8 mouse cellular contexts compared by ENCODE assay signal in the genomic region with DNA sequence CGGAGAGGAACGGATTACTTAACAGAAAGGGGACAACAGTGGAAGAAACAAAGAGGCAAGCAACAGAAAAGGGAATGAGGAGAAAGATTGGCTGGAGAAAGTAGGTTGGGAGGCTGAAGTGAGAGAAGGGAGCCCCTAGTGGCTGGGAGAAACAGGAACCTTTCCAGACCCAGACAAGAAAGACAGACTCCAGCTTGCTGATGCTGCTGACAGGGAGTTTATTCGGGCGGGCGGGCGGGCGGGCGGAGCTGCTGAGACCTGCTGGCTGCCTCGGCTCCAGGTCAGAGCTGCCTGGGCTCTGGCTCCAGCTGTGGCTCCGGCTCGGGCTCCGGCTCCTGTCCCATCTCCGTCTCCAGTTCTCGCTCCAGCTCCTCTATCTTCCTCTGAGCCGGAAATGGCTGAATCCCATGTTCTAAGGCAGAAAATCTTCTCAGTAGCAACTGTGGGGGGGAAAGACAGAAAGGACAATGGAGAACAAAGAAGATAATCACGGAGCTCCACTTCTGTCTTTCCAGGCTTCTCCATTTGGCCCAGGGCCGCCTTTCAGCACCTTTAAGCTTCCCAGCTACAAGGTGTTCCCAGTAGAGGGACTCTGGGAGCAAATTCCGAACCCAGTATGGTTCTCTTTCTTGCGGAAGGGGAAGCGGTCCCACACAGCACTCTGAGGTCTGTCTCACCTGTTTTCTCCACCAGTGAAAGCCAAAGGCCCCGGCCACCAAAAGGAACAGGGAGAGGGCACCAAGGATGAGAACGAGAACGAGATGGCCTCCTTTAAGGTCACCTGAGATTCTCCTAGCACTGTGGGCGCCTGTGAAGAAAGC. TPM values are rescaled to one million over a fixed set of nuclear protein-coding genes. Genes with fewer than 3 reads are reported as not detected.
DNase-seq lines count a peak whose midpoint lies in the region; ATAC-seq and TF ChIP-seq lines count a peak whose summit lies in the region.

No protein-coding gene starts in this region.

- WGBS in embryonic facial prominence, embryonic 13.5 days = 7% methylated on average over 24 of the region's 24 CpGs
- 9% methylated on average over 23 of the region's 24 CpGs for WGBS in limb, embryonic 14.5 days
- 5% methylated on average over 24 of the region's 24 CpGs for WGBS in midbrain, embryonic 15.5 days

- H3K27me3 ChIP-seq in C2C12 (ENCODE audit: control insufficient read depth, insufficient read depth, insufficient read length) = no peaks in the 10 kb centered on the region
- H3K27me3 ChIP-seq in embryonic facial prominence, embryonic 13.5 days = 0 out of 2 replicates have a peak, but pooled peaks cover 4% of the 10 kb centered on the region
- H3K27me3 ChIP-seq in limb, embryonic 14.5 days (ENCODE audit: control insufficient read depth, insufficient read depth, low read length) = no peaks in the 10 kb centered on the region
- 0 out of 2 replicates have a peak, but pooled peaks cover 2% of the 10 kb centered on the region for H3K27me3 ChIP-seq in midbrain, embryonic 15.5 days (replicated peaks)
- H3K27me3 ChIP-seq in testis, adult 2 months (ENCODE audit: control insufficient read depth, insufficient read depth, low read length) = no peaks in the 10 kb centered on the region

- TF ChIP-seq POLR2A in limb, embryonic 14.5 days (IDR thresholded peaks at IDR 0.05; ENCODE audit: borderline replicate concordance, extremely low read depth, insufficient read depth, insufficient read length) = peak; percentile 72; the same call in 1 of the 2 replicates
- TF ChIP-seq POLR2A in testis, adult 2 months (IDR thresholded peaks at IDR 0.05; ENCODE audit: control insufficient read depth, low read depth, low read length) = no peak

- H3K79me3 ChIP-seq in C2C12 (ENCODE audit: low read depth) = no peaks in the 10 kb centered on the region

- H3K4me1 ChIP-seq in embryonic facial prominence, embryonic 13.5 days = peaks cover 16% of the 10 kb centered on the region
- H3K4me1 ChIP-seq in limb, embryonic 14.5 days (ENCODE audit: control insufficient read depth, insufficient read depth, low read length) = peaks cover 11% of the 10 kb centered on the region; the same call in 1 of the 2 replicates
- H3K4me1 ChIP-seq in midbrain, embryonic 15.5 days = peaks cover 27% of the 10 kb centered on the region
- peaks cover 19% of the 10 kb centered on the region for H3K4me1 ChIP-seq in testis, adult 2 months (ENCODE audit: control insufficient read depth, insufficient read depth, low read length)

- H3K36me3 ChIP-seq in C2C12 (ENCODE audit: control insufficient read depth, insufficient read depth) = no peaks in the 10 kb centered on the region
- H3K36me3 ChIP-seq in embryonic facial prominence, embryonic 13.5 days = no peaks in the 10 kb centered on the region
- H3K36me3 ChIP-seq in limb, embryonic 14.5 days (ENCODE audit: control insufficient read depth, insufficient read depth, low read length) = no peaks in the 10 kb centered on the region
- no peaks in the 10 kb centered on the region for H3K36me3 ChIP-seq in midbrain, embryonic 15.5 days (replicated peaks)
- H3K36me3 ChIP-seq in testis, adult 2 months (ENCODE audit: control insufficient read depth, insufficient read depth, low read length) = no peaks in the 10 kb centered on the region

- no peaks in the 10 kb centered on the region for H3K79me2 ChIP-seq in C2C12 (ENCODE audit: control insufficient read depth, insufficient read depth)

- H3K4me2 ChIP-seq in embryonic facial prominence, embryonic 13.5 days = peak overlapping the region; percentile 81
- peak overlapping the region; percentile 78 for H3K4me2 ChIP-seq in limb, embryonic 14.5 days (replicated peaks; ENCODE audit: low read depth, low read length, severe bottlenecking)
- peak overlapping the region; percentile 64 for H3K4me2 ChIP-seq in midbrain, embryonic 15.5 days

- H3ac ChIP-seq in C2C12 (ENCODE audit: control insufficient read depth, insufficient read length, low read depth) = peak overlapping the region; percentile 65

- DNase-seq in adrenal gland, postnatal 36 days = peak; percentile 51 to 82
- peak; percentile 84 for DNase-seq in heart, adult 8-10 months (ENCODE audit: low spot score)
- peak; percentile 89 for DNase-seq in kidney, adult 9 months
- peak; percentile 85 for DNase-seq in limb, embryonic 14.5 days (ENCODE audit: low spot score)

- no peaks in the 10 kb centered on the region for H3K9me3 ChIP-seq in embryonic facial prominence, embryonic 13.5 days
- no peaks in the 10 kb centered on the region for H3K9me3 ChIP-seq in limb, embryonic 14.5 days (ENCODE audit: control insufficient read depth, low read length)
- no peaks in the 10 kb centered on the region for H3K9me3 ChIP-seq in midbrain, embryonic 15.5 days

- H3K27ac ChIP-seq in embryonic facial prominence, embryonic 13.5 days = peak overlapping the region; percentile 99
- peak overlapping the region; percentile 99 for H3K27ac ChIP-seq in limb, embryonic 14.5 days (replicated peaks; ENCODE audit: low read depth, low read length)
- peak overlapping the region; percentile 98 for H3K27ac ChIP-seq in midbrain, embryonic 15.5 days
- peak overlapping the region; percentile 86 for H3K27ac ChIP-seq in testis, adult 2 months (ENCODE audit: control insufficient read depth, insufficient read depth, low read depth, low read length)

- peak; percentile 71 for ATAC-seq in embryonic facial prominence, embryonic 13.5 days (ENCODE audit: insufficient number of reproducible peaks, insufficient read depth, low FRiP score, low TSS enrichment, low read depth)
- ATAC-seq in limb, embryonic 14.5 days (ENCODE audit: low FRiP score, low read depth) = peak; percentile 83
- peak; percentile 82 for ATAC-seq in midbrain, embryonic 15.5 days (replicated peaks)

- peak overlapping the region; percentile 30 for H3K4me3 ChIP-seq in C2C12 (ENCODE audit: insufficient read depth, poor library complexity, severe bottlenecking)
- H3K4me3 ChIP-seq in embryonic facial prominence, embryonic 13.5 days = peak overlapping the region; percentile 51
- peak overlapping the region; percentile 48 for H3K4me3 ChIP-seq in limb, embryonic 14.5 days (replicated peaks; ENCODE audit: low read length)
- peak overlapping the region; percentile 35 for H3K4me3 ChIP-seq in midbrain, embryonic 15.5 days
- peak overlapping the region; percentile 73 for H3K4me3 ChIP-seq in testis, adult 2 months (ENCODE audit: control insufficient read depth, low read depth, low read length)

- peak overlapping the region; percentile 80 for H3K9ac ChIP-seq in embryonic facial prominence, embryonic 13.5 days
- H3K9ac ChIP-seq in limb, embryonic 14.5 days (ENCODE audit: low read depth, low read length, severe bottlenecking) = peak overlapping the region; percentile 74
- peak overlapping the region; percentile 58 for H3K9ac ChIP-seq in midbrain, embryonic 15.5 days

- TF ChIP-seq CTCF in C2C12 (IDR thresholded peaks at IDR 0.05; ENCODE audit: control insufficient read depth, insufficient read depth, insufficient read length) = peak; percentile 54
- TF ChIP-seq CTCF in testis, adult 2 months (IDR thresholded peaks at IDR 0.05; ENCODE audit: control insufficient read depth, insufficient read depth, insufficient replicate concordance, low read depth, low read length) = no peak

RNA-seq across cellular contexts. Expression of a gene that starts 7.1 kb away (rescaled TPM):
- polyA plus RNA-seq in C2C12 (2012; fragmentation: generic; extraction: Trizol) = 0.44 TPM
- total RNA-seq in adrenal gland, postnatal 36 days (2021) = 1 to 10 TPM; 1.0 to 1.3 TPM
- 2.9 and 3.7 TPM in 2 replicates for polyA plus RNA-seq in embryonic facial prominence, embryonic 13.5 days (2015; fragmentation: Nextera tagmentation; extraction: Ambion mirVana)
- under 1 TPM in 2 of 4 experiments, not detected in 2; 0.24 to 0.75 TPM for total RNA-seq in heart, adult 8-10 months (2022)
- polyA plus RNA-seq in limb, embryonic 14.5 days (2012; rRNA removed) = 2.3 and 3.2 TPM in 2 replicates
- polyA plus RNA-seq in limb, embryonic 14.5 days (2014; fragmentation: Nextera tagmentation; extraction: Ambion mirVana) = 2.0 and 2.6 TPM in 2 replicates
- 2.8 and 3.2 TPM in 2 replicates for polyA plus RNA-seq in midbrain, embryonic 15.5 days (2015; fragmentation: Nextera tagmentation; extraction: Ambion mirVana)
- 0.11 and 0.12 TPM in 2 replicates for polyA plus RNA-seq in testis, adult 2 months (2012; rRNA removed)

RNA-seq across cellular contexts. Expression of a gene that starts 15.5 kb away (rescaled TPM):
- polyA plus RNA-seq in C2C12 (2012; fragmentation: generic; extraction: Trizol) = 1,903 TPM
- 100 to 1,000 TPM; 753 to 830 TPM for total RNA-seq in adrenal gland, postnatal 36 days (2021)
- 327 and 349 TPM in 2 replicates for polyA plus RNA-seq in embryonic facial prominence, embryonic 13.5 days (2015; fragmentation: Nextera tagmentation; extraction: Ambion mirVana)
- total RNA-seq in heart, adult 8-10 months (2022) = 100 to 1,000 TPM; 116 to 160 (median 152) TPM
- polyA plus RNA-seq in limb, embryonic 14.5 days (2012; rRNA removed) = 1,126 and 1,778 TPM in 2 replicates
- 306 and 353 TPM in 2 replicates for polyA plus RNA-seq in limb, embryonic 14.5 days (2014; fragmentation: Nextera tagmentation; extraction: Ambion mirVana)
- polyA plus RNA-seq in midbrain, embryonic 15.5 days (2015; fragmentation: Nextera tagmentation; extraction: Ambion mirVana) = 880 and 884 TPM in 2 replicates
- 142 and 168 TPM in 2 replicates for polyA plus RNA-seq in testis, adult 2 months (2012; rRNA removed)

RNA-seq across cellular contexts. Expression of a gene that starts 16.4 kb away (rescaled TPM):
- polyA plus RNA-seq in C2C12 (2012; fragmentation: generic; extraction: Trizol) = not detected
- under 1 TPM; 0.30 to 0.50 TPM for total RNA-seq in adrenal gland, postnatal 36 days (2021)
- polyA plus RNA-seq in embryonic facial prominence, embryonic 13.5 days (2015; fragmentation: Nextera tagmentation; extraction: Ambion mirVana) = 0.37 TPM in 1 of 2 replicates, not detected in the other
- under 1 TPM; 0.19 to 0.54 (median 0.25) TPM for total RNA-seq in heart, adult 8-10 months (2022)
- polyA plus RNA-seq in limb, embryonic 14.5 days (2012; rRNA removed) = 0.23 and 0.26 TPM in 2 replicates
- polyA plus RNA-seq in limb, embryonic 14.5 days (2014; fragmentation: Nextera tagmentation; extraction: Ambion mirVana) = 0.10 and 0.51 TPM in 2 replicates
- 0.21 and 0.33 TPM in 2 replicates for polyA plus RNA-seq in midbrain, embryonic 15.5 days (2015; fragmentation: Nextera tagmentation; extraction: Ambion mirVana)
- polyA plus RNA-seq in testis, adult 2 months (2012; rRNA removed) = 0.53 and 0.67 TPM in 2 replicates

RNA-seq across cellular contexts. Expression of a gene that starts 26.8 kb away (rescaled TPM):
- polyA plus RNA-seq in C2C12 (2012; fragmentation: generic; extraction: Trizol) = 547 TPM
- 100 to 1,000 TPM; 284 to 296 TPM for total RNA-seq in adrenal gland, postnatal 36 days (2021)
- 342 and 360 TPM in 2 replicates for polyA plus RNA-seq in embryonic facial prominence, embryonic 13.5 days (2015; fragmentation: Nextera tagmentation; extraction: Ambion mirVana)
- 100 to 1,000 TPM; 177 to 202 (median 195) TPM for total RNA-seq in heart, adult 8-10 months (2022)
- 407 and 471 TPM in 2 replicates for polyA plus RNA-seq in limb, embryonic 14.5 days (2012; rRNA removed)
- 355 and 380 TPM in 2 replicates for polyA plus RNA-seq in limb, embryonic 14.5 days (2014; fragmentation: Nextera tagmentation; extraction: Ambion mirVana)
- 559 and 568 TPM in 2 replicates for polyA plus RNA-seq in midbrain, embryonic 15.5 days (2015; fragmentation: Nextera tagmentation; extraction: Ambion mirVana)
- 75.4 and 76.5 TPM in 2 replicates for polyA plus RNA-seq in testis, adult 2 months (2012; rRNA removed)

RNA-seq across cellular contexts. Expression of a gene that starts 40.6 kb away (rescaled TPM):
- polyA plus RNA-seq in C2C12 (2012; fragmentation: generic; extraction: Trizol) = 0.05 TPM
- 1 to 10 TPM in 1 of 2 experiments, under 1 TPM in 1; 0.89 to 1.2 TPM for total RNA-seq in adrenal gland, postnatal 36 days (2021)
- 2.0 and 2.4 TPM in 2 replicates for polyA plus RNA-seq in embryonic facial prominence, embryonic 13.5 days (2015; fragmentation: Nextera tagmentation; extraction: Ambion mirVana)
- 1 to 10 TPM in 1 of 4 experiments, under 1 TPM in 3; 0.31 to 1.6 (median 0.74) TPM for total RNA-seq in heart, adult 8-10 months (2022)
- polyA plus RNA-seq in limb, embryonic 14.5 days (2012; rRNA removed) = 7.5 and 10.8 TPM in 2 replicates
- 2.1 and 2.3 TPM in 2 replicates for polyA plus RNA-seq in limb, embryonic 14.5 days (2014; fragmentation: Nextera tagmentation; extraction: Ambion mirVana)
- polyA plus RNA-seq in midbrain, embryonic 15.5 days (2015; fragmentation: Nextera tagmentation; extraction: Ambion mirVana) = 41.0 and 42.0 TPM in 2 replicates
- polyA plus RNA-seq in testis, adult 2 months (2012; rRNA removed) = 9.0 and 9.6 TPM in 2 replicates

Comparison
In these comparisons a context has a peak if more than half of its experiments do, and no peak if none do; other contexts are left out.
1. Peak in every context shown above with its lines: DNase-seq, ATAC-seq, H3K4me3 ChIP-seq and H3K27ac ChIP-seq.